Mouse (Mus musculus): ENCODE measurements around the gene Nr2f2. TPM values are rescaled to one million over a fixed set of nuclear protein-coding genes. Genes with fewer than 3 reads are reported as not detected.

The Nr2f2 gene
- polyA plus RNA-seq, 1 experiment from 2014 or later = 73.7 TPM

- 0 out of 2 replicates have a peak, but pooled peaks cover 7% of the 10 kb centered on the region for H3K4me1 ChIP-seq (ENCODE audit: control insufficient read depth, insufficient read depth, low read length)
- H3K36me3 ChIP-seq (ENCODE audit: control insufficient read depth, insufficient read depth, low read length) = no peaks in the 10 kb centered on the region
- no peak overlapping the region for H3K27ac ChIP-seq (ENCODE audit: low read depth, low read length)
- peak overlapping the region; percentile 61 for H3K4me2 ChIP-seq (ENCODE audit: low read length)
- H3K9ac ChIP-seq (ENCODE audit: low read length) = peak overlapping the region; percentile 38
- H3K9me3 ChIP-seq (replicated peaks; ENCODE audit: control insufficient read depth, low read length) = no peaks in the 10 kb centered on the region
- no peak overlapping the region for H3K4me3 ChIP-seq (ENCODE audit: low read depth, low read length)
- 6% methylated on average over 11 of the region's 11 CpGs for WGBS
- peaks cover 81% of the 10 kb centered on the region for H3K27me3 ChIP-seq (replicated peaks; ENCODE audit: control insufficient read depth, insufficient read depth, low read length)
- ATAC-seq = no peak
- peak; percentile 3 for DNase-seq (ENCODE audit: low spot score)
These were observed 32.7 kb downstream of the Nr2f2 start for GRCm38 (mm10) chr7:70333851-70334250.

- H3K27me3 ChIP-seq (replicated peaks; ENCODE audit: control insufficient read depth, insufficient read depth, low read length) = peaks cover 81% of the 10 kb centered on the region
- H3K4me1 ChIP-seq (ENCODE audit: control insufficient read depth, insufficient read depth, low read length) = 0 out of 2 replicates have a peak, but pooled peaks cover 7% of the 10 kb centered on the region
- H3K27ac ChIP-seq (ENCODE audit: low read depth, low read length) = peak overlapping the region; percentile 87; the same call in 1 of the 2 replicates
- no peaks in the 10 kb centered on the region for H3K36me3 ChIP-seq (ENCODE audit: control insufficient read depth, insufficient read depth, low read length)
- H3K9ac ChIP-seq (ENCODE audit: low read length) = no peak overlapping the region; the same call in 1 of the 2 replicates
- DNase-seq (ENCODE audit: low spot score) (peak; percentile 3), ATAC-seq (no peak)
- H3K4me2 ChIP-seq (ENCODE audit: low read length) = peak overlapping the region; percentile 61
- 0 out of 2 replicates have a peak overlapping the region, but pooled peaks have one; percentile 28 for H3K4me3 ChIP-seq (ENCODE audit: low read depth, low read length)
- 5% methylated on average over 14 of the region's 14 CpGs for WGBS
- H3K9me3 ChIP-seq (replicated peaks; ENCODE audit: control insufficient read depth, low read length) = no peaks in the 10 kb centered on the region
These were observed 33.4 kb downstream of the Nr2f2 start for GRCm38 (mm10) chr7:70332926-70333664.

- Histone ChIP-seq H3K27me3 (replicated peaks; ENCODE audit: control insufficient read depth, insufficient read depth, low read length) (peaks cover 78% of the 10 kb centered on the region), H3K9ac (ENCODE audit: low read length) (peak overlapping the region; percentile 58), H3K27ac (ENCODE audit: low read depth, low read length) (peak overlapping the region; percentile 87), H3K4me1 (ENCODE audit: control insufficient read depth, insufficient read depth, low read length) (0 out of 2 replicates have a peak, but pooled peaks cover 7% of the 10 kb centered on the region), H3K4me3 (ENCODE audit: low read depth, low read length) (peak overlapping the region; percentile 28), H3K9me3 (replicated peaks; ENCODE audit: control insufficient read depth, low read length) (no peaks in the 10 kb centered on the region), H3K4me2 (ENCODE audit: low read length) (peak overlapping the region; percentile 61), H3K36me3 (ENCODE audit: control insufficient read depth, insufficient read depth, low read length) (no peaks in the 10 kb centered on the region)
- ATAC-seq (no peak), DNase-seq (ENCODE audit: low spot score) (peak; percentile 25)
- 1% methylated on average over 26 of the region's 26 CpGs for WGBS
These were observed 34.3 kb downstream of the Nr2f2 start for GRCm38 (mm10) chr7:70332064-70332850.

GRCm38 (mm10) chr7:70331243-70332063 lies 35.1 kb downstream of the Nr2f2 start:
- H3K36me3 ChIP-seq (ENCODE audit: control insufficient read depth, insufficient read depth, low read length) = no peaks in the 10 kb centered on the region
- H3K27me3 ChIP-seq (replicated peaks; ENCODE audit: control insufficient read depth, insufficient read depth, low read length) = peaks cover 78% of the 10 kb centered on the region
- ATAC-seq = peak; percentile 58
- peak overlapping the region; percentile 28 for H3K4me3 ChIP-seq (ENCODE audit: low read depth, low read length)
- H3K4me1 ChIP-seq (ENCODE audit: control insufficient read depth, insufficient read depth, low read length) = 0 out of 2 replicates have a peak, but pooled peaks cover 7% of the 10 kb centered on the region
- peak overlapping the region; percentile 61 for H3K4me2 ChIP-seq (ENCODE audit: low read length)
- H3K9ac ChIP-seq (ENCODE audit: low read length) = peak overlapping the region; percentile 58
- WGBS = under 1% methylated on average over 48 of the region's 48 CpGs
- peak overlapping the region; percentile 87 for H3K27ac ChIP-seq (ENCODE audit: low read depth, low read length)
- DNase-seq (ENCODE audit: low spot score) = peak; percentile 84
- no peaks in the 10 kb centered on the region for H3K9me3 ChIP-seq (replicated peaks; ENCODE audit: control insufficient read depth, low read length)

DNA sequence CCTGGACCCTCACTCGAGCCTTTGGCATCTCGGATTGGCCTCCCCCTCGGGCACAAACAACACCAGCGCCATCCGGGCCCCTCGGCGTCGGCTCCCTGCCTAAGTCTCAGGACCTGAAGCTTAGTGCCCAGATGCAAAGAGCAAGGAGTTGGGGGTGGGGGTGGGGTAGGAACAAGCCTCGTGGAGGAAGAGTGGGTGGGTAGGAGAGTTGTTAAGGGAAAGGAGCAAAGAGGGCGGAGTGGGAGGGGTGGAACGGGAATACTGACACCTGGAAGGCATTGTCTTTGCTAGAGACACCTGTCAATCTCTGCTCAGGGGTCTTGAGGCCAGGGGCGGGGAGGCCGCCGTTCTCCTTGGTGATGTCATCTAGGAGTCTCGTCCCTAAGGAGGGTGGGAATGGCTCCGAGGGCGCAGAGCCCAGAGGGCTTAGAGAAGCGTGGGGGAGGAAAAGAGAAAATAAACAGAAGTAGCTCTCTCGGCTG lies 35.7 kb downstream of the Nr2f2 start:
- H3K4me3 ChIP-seq (ENCODE audit: low read depth, low read length) = peak overlapping the region; percentile 28
- WGBS = under 1% methylated on average over 19 of the region's 19 CpGs
- H3K4me2 ChIP-seq (ENCODE audit: low read length) = peak overlapping the region; percentile 61
- H3K9ac ChIP-seq (ENCODE audit: low read length) = peak overlapping the region; percentile 58; the same call in 1 of the 2 replicates
- H3K27me3 ChIP-seq (replicated peaks; ENCODE audit: control insufficient read depth, insufficient read depth, low read length) = peaks cover 79% of the 10 kb centered on the region
- peak; percentile 43; the same call in 1 of the 2 replicates for ATAC-seq
- 0 out of 2 replicates have a peak, but pooled peaks cover 7% of the 10 kb centered on the region for H3K4me1 ChIP-seq (ENCODE audit: control insufficient read depth, insufficient read depth, low read length)
- no peaks in the 10 kb centered on the region for H3K36me3 ChIP-seq (ENCODE audit: control insufficient read depth, insufficient read depth, low read length)
- no peaks in the 10 kb centered on the region for H3K9me3 ChIP-seq (replicated peaks; ENCODE audit: control insufficient read depth, low read length)
- DNase-seq (ENCODE audit: low spot score) = peak; percentile 47
- peak overlapping the region; percentile 87 for H3K27ac ChIP-seq (ENCODE audit: low read depth, low read length)

GRCm38 (mm10) chr7:70330207-70330562 lies 36.4 kb downstream of the Nr2f2 start:
- H3K9me3 ChIP-seq (replicated peaks; ENCODE audit: control insufficient read depth, low read length) = no peaks in the 10 kb centered on the region
- 2% methylated on average over 12 of the region's 12 CpGs for WGBS
- peak overlapping the region; percentile 13 for H3K9ac ChIP-seq (ENCODE audit: low read length)
- peak overlapping the region; percentile 61 for H3K4me2 ChIP-seq (ENCODE audit: low read length)
- H3K27ac ChIP-seq (ENCODE audit: low read depth, low read length) = peak overlapping the region; percentile 87
- ATAC-seq (no peak), DNase-seq (ENCODE audit: low spot score) (peak; percentile 53)
- no peaks in the 10 kb centered on the region for H3K36me3 ChIP-seq (ENCODE audit: control insufficient read depth, insufficient read depth, low read length)
- H3K4me1 ChIP-seq (ENCODE audit: control insufficient read depth, insufficient read depth, low read length) = 0 out of 2 replicates have a peak, but pooled peaks cover 7% of the 10 kb centered on the region
- H3K4me3 ChIP-seq (ENCODE audit: low read depth, low read length) = no peak overlapping the region
- peaks cover 80% of the 10 kb centered on the region for H3K27me3 ChIP-seq (replicated peaks; ENCODE audit: control insufficient read depth, insufficient read depth, low read length)

DNA sequence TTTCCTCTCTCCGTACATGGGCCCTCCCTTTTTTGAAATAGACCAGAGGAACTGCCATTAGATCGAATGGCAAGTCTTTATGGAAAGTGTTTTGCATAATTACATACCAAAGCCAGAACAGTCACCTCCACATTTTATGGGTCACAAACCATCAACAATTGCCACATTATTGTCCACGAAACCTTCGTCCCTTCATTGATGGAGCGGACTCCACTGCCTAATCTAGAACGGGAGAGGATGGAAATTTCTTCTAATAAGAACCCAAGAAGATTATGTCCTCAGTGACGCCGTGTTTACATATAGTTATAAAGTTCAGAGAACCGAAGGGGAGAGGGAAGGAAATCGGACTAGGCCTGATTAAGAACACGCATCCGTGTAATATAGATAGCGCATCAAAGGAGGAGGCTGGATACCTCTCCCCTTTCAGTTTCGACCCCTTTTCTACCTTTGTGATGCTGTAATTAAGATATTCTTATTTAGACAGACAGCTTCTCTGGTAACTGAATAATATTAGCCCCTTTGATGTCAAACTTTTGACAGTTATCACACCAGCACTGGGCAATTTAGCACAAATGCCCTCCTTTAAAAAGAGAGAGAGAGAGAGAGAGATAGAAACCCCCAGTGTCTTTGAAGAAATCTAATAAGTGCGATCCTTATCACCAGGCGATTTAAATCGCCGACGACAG lies 36.9 kb downstream of the Nr2f2 start:
- H3K36me3 ChIP-seq (ENCODE audit: control insufficient read depth, insufficient read depth, low read length) = no peaks in the 10 kb centered on the region
- H3K27ac ChIP-seq (ENCODE audit: low read depth, low read length) = peak overlapping the region; percentile 87
- H3K4me3 ChIP-seq (ENCODE audit: low read depth, low read length) = no peak overlapping the region
- 0 out of 2 replicates have a peak, but pooled peaks cover 7% of the 10 kb centered on the region for H3K4me1 ChIP-seq (ENCODE audit: control insufficient read depth, insufficient read depth, low read length)
- peaks cover 79% of the 10 kb centered on the region for H3K27me3 ChIP-seq (replicated peaks; ENCODE audit: control insufficient read depth, insufficient read depth, low read length)
- DNase-seq (ENCODE audit: low spot score) (peak; percentile 64), ATAC-seq (no peak)
- peak overlapping the region; percentile 61 for H3K4me2 ChIP-seq (ENCODE audit: low read length)
- WGBS = under 1% methylated on average over 19 of the region's 19 CpGs
- H3K9ac ChIP-seq (ENCODE audit: low read length) = peak overlapping the region; percentile 13
- H3K9me3 ChIP-seq (replicated peaks; ENCODE audit: control insufficient read depth, low read length) = no peaks in the 10 kb centered on the region

Measured in forebrain, embryonic 14.5 days (tissue).